Mouse (Mus musculus) gastrocnemius, postnatal 14 days (tissue): ENCODE results near the gene Ppp5c. TPM values are rescaled to one million over a fixed set of nuclear protein-coding genes. Genes with fewer than 3 reads are reported as not detected.

Experiments
- DNase-seq: peaks from one replicate; pipeline ENCODE4 v3.0.0; 2021; ENCODE audit warnings: mixed read lengths
- intact Hi-C: fragments of 180-260 bp; cut with DNase I; formaldehyde crosslinking; loops from one replicate; pipeline ENCODE4 v1.15.1; 2025; ENCODE audit warnings: low total_unique reads
- total RNA-seq, 2 experiments: library from RNA; stranded (reverse); gene quantifications; 2 replicates each; pipeline ENCODE4 v1.2.3; 2021

Ppp5c gene
- total RNA-seq, 2 experiments from 2014 or later = 56.3 to 67.8 TPM

DNA sequence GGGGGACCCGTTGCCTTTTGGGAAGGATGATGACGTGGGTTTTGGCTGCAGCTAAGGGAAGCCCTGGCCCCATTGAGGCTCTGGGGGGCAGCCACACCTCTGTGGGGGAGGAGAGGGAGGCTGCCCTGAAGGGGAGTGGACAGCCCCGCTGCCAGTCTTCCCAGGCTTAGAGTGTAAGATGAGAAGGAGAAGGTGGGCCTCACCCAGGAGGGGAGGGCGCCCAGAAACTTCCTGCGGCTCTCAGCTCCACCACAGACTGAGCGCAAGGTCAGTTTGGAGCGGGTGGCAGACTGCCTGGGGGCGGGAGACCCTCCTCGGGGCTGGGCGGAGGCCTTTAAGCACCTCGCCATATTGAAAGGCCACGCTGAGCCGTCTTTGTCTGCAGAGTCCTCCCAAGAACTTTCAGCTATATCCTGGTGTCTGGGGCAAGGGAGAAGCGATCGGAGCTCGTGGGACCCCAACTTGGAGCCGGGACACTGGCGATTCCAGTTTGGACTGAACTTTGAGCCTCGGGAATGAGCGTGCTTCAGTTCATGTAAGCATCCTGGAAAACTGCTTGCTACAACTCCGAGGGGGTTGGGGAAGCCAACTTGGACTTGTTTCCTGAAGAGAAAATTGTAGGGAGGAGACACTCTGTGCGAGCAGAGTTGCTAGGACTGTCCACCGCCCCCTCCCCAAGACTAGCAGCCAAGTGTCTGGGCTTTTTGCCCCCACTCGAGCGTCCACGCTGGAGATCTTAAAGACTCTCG lies 33.9 kb downstream of the Ppp5c start:
- DNase-seq = peak; percentile 89
- intact Hi-C loops = no loop called here

DNA sequence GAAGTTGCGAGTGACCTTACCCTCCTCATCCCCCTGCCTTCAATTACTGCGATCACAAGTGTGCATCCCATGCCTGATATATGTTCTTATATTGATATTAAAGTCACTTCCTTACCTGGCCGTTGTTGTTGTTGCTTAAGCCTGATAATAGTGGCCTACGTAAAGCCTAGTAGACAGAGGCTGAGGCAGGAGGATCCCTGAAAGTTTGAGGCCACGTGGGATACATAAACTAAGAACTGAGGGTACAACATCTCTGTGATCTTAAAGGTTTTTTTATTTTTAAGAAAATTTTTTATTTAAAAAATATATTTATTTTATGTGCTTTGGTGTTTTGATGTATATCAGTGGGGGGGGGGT lies 35.3 kb downstream of the Ppp5c start, which contains the start of gene Ccdc8:
Gene Ccdc8, plus strand, starts transcription at position 258 of the 357 bp plus-strand sequence.
- DNase-seq = no peak
- intact Hi-C loops = no loop called here

DNA sequence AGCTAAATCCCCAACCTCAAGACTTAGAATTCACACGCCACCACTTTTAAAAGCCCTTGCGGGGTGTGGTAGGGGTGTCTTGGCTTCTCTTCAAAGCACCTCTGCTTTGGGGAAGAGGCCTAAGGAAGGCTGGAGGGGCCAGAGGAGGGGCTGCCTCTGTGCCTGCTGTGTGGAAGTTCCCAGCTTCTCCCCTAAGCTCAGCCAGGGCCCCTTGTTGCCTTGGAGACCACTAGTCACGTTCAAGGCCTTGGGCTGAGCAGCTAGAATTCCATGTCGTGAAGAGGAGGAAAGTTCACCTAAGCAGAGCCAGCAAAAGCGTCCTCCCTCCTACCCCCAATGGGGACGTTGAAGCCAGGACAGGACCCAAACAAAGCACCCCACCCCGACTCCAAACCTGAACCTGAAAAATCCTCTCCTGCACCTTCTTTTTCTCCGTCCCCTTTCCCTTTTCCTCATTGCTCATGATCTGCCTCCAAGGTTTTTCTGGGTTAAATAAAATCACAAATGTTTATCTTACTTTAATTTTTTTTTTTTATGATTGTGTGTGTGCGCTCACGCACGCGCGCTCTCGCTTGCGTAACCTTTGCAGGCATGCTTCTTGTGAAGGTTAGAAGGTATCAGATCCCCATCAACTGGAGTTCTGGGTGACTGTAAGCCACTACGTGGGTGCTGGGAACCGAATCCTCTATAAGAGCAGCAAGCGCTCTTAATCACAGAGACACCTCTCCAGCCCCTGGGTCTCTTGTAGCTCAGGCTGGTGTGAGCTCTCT lies 35.9 kb downstream of the Ppp5c start:
- intact Hi-C loops = no loop called here
- DNase-seq = no peak

DNA sequence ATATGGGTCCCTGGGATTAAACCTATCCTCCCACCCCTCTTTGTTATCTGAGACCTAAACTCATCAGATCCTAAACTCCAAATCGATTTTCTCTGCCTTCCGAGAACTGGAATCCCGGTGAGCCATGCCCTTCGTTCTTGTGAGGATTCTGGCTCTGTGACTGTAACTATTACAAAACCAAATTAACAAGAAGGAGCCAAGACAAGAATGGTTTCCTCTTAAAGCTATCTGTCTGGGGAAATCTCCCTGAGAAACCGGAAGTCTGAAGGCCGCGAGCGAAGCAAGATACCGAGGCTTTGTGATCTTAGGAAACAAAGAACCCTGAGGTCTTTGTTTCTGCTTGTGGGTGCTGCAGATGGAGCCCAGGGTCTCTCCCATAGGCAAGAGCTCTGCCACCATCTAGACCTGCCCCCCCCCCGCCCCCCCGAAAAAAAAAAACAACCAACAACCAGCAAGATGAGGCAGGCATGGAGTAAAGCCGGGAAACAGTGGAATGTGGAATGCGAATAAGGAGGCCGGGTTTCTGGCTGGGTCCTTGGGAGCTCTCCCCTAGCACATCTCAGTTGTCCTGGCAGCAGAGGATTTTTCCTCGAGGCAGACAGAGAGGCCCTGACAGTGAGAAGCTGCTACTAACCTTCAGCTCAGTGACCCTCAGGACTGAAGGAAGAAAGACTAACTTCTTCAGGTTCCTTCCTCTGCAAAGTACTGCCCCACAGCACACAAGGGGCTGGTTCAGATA lies 37.5 kb downstream of the Ppp5c start:
- peak; percentile 32 for DNase-seq
- intact Hi-C loops = no loop called here

DNA sequence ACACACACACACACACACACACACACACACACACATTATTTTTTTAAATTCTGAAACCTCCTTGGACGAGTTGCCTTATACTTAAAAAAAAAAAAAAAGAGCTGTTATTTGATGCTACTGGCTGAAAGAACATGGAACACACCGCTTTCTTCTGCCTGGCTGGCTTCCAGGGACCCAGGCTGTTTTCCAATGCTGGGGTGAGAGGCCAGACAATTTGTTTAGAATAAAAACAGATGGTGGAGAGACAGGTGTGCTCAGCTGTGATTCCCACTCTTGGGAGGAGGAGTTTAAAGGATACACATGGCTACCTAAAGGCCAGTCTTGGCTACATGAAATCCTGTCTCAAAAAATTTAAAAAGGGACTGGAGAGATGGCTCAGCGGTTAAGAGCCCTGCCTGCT lies 39.3 kb downstream of the Ppp5c start:
- peak; percentile 54 for DNase-seq

DNA sequence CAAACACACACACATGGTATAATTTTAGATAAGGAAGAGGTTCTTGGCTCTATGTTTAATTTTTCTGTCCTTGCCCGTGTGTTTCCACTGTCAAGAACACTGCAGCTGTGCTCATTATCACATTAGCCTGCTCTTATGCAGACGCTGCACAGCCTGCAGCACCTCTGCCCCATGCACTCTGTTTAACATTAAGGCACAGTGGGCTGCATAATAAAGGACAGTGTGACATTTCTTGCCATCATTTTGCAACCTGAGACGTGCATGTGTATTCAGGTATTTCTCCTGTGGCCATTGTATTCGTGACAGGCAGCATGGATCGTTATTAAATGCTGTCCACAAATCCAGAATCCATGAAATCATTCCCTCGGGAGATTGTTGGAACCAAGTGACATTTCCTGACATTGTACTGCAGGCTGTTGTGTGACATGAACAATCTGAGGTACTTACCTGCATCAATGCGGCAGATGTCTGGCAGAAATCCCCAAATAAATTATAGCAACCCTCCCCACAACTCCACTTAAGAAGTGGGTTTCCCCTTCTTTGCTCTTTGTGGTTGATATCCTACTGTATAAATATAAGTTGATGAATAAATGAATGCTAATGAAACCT lies 40.1 kb downstream of the Ppp5c start:
- intact Hi-C loops = no loop called here
- DNase-seq = no peak

More for the DNA sequence above, 39.3 kb downstream of the Ppp5c start:
- intact Hi-C loops = no loop called here

- intact Hi-C loops = no loop called here
- DNase-seq = peak; percentile 33
These were observed 44.7 kb downstream of the Ppp5c start, which contains the start of gene Gm42372 for GRCm38 (mm10) chr7:16982859-16983568. TSS of gene Gm42372 (plus strand) at chr7:16983086.

DNA sequence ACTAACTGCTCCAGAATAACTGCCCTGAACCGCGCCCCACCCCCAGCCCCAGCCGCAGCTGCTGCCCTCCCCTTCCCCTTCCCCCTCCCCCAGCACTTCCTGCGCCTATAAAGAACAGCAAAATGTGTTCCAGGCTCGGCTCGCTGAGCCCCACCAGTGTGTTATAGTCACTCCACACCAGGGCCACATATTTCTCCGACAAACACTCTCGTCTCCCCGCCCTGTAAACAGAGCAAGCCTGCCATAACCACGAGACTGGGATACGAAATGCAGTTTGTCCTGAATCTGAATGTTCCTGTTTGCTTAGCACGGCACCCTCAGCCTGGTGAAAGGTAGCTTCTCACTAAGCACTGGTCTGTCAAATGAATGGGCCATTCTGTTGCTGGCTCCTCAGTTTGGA lies 47.4 kb downstream of the Ppp5c start:
- DNase-seq = peak; percentile 64
- intact Hi-C loops = no loop called here

- no peak for DNase-seq
- intact Hi-C loops = no loop called here
These were observed 49.1 kb downstream of the Ppp5c start for GRCm38 (mm10) chr7:16978593-16978992.

- no peak for DNase-seq
- intact Hi-C loops = no loop called here
These were observed 49.6 kb downstream of the Ppp5c start for GRCm38 (mm10) chr7:16978173-16978572.

DNA sequence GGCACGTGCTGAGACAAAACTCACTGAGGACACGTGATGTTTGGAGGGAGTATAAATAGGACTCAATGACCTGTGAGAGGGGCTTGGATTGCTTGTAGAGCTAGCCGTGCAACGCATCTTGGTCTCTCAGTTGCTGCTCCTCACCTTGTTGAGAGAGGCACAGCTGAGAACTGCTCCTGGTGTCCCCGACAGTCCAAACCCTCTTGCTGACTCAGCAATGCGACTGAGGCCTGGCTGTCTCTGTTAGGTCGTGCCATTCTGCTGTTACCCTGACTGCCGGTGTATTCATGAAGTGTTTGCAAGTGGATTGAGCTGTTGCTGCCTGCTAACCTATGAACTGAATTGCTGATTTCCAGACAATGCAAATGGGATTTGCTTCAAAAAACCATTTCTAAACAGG lies 51.4 kb downstream of the Ppp5c start:
- no peak for DNase-seq
- intact Hi-C loops = no loop called here

- intact Hi-C loops = no loop called here
- peak; percentile 59 for DNase-seq
These were observed 53.7 kb downstream of the Ppp5c start for GRCm38 (mm10) chr7:16974018-16974417.

DNA sequence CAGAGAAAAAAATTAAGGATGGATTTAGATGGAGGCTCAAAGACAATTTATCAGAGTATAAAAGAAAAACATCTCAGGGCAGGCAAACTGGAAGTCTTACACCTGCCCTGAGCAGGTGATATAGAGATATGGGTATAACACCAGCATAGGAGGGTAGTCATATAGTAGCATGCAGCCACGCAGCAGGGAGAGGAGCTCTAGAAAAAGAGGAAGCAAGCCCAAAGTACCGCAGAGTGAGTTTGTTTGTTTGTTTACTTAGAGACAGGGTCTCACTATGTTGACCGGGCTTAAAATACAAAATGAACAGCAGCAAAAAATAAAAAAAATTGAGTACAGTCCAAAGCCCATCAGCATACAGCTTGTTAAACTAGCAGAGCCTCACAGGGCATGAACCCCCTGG lies 56.6 kb downstream of the Ppp5c start:
- no peak for DNase-seq
- intact Hi-C loops = no loop called here

DNA sequence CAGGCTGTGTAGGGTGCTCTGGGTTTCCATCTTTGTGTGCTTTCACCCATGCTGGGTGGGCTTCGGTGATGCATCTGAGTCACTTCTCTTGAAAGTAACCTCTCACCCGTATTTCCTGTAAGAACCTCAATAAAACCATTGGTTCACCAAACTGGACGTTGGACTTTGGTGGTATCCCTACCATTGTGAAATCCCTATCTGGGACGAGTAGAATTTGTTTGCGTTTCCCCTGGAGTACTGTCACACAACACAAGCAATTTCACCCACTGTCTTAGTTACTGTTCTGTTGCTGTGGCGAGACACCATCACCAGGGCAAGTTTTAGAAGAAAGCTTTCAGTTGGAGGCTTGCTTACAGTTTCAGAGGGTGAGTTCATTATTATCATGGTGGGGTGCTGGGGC lies 59.3 kb downstream of the Ppp5c start:
- intact Hi-C loops = no loop called here
- DNase-seq = no peak

DNA sequence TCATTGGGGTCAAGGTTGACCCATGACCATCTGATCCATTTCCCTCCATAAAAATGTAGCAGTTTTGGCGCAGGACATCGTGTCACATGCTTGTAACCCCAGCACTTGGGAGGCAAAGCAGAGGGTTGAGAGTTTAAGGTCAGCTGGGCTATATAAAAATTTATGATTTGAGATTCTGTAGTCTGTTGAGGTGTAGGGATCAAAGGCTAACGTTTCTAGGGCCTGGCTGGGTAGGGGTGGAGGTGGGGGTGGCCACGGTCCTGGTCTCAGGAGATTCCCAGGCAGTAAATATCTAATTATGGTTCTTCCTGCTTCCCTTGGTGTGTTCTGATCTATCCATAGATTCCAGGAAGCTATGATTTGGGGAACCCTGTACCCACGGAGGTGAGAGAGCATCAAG lies 66.0 kb downstream of the Ppp5c start:
- no peak for DNase-seq
- intact Hi-C loops = no loop called here

DNA sequence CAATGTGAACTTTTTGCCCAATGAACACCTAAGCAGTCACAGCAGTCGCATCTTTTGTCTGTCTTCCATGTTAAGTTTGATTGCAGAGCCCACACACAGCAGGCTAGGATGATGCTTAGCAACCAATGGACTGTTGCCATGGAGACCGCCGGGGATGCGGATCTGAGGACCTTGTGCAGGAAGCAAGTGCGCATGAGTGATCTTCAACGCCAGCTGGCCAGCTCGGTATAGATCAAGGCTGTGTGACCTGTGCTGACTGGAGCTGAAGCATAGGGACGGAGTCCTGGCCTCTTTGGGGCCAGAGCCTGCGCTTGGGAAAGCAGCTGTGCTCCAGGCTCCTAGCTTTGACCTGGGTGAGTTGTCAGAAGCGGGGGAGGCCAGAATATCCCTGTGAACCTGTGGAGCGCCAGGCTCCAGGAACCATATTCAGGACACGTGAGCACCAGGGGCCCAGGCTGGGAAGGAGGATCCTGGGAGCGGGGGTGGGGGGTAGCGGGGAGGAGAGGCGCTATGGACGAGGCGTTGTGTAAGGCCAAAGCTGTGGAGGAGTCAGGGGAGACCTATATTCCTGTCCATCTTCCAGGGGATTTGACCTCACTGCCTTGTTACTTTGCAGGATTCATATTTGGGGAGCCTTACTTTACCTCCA lies 68.1 kb downstream of the Ppp5c start, which contains the start of gene Pnmal1:
Gene Pnmal1, plus strand, starts transcription at position 141 of the 649 bp plus-strand sequence.
- DNase-seq = no peak
- intact Hi-C loops = no loop called here

DNA sequence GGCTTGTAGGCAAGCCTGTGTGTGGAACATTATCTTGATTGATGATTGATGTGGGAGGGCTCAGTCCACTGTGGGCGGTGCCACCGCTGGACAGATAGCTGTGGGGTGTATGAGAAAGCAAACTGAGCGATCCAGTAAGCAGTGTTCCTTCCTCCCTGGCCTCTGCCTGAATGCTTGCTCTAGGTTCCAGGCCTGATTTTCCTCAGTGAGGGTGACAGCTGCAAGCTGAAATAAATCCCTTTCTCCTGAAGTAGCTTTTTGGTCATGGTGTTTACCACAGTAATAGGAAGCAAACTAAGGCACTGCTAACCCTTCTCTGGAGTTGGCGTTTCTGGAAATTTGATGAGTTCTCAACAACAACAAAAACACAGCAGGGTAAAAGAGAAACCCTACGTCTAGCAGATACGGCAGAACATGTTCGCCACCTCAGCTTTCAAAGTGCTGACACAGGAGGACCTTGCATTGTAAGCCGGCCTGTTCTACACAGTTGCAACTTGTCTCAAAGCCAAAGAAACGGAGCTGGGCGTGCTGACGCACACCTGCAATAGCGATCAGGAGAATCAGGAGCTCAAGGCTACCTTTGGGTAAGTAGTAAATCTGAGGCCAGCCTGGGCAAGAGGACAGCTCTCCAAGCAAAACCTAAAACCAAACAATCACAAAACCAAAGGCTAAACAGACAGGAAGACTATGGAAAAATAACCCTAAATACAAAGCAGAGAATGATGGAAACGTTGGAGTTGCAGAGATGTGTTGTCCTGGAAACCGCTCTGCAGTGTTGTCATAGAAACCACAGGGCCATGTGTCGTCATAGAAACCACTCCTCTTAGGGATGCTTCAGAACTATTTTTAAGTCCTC lies 71.1 kb downstream of the Ppp5c start:
- intact Hi-C loops = no loop called here
- no peak for DNase-seq

DNA sequence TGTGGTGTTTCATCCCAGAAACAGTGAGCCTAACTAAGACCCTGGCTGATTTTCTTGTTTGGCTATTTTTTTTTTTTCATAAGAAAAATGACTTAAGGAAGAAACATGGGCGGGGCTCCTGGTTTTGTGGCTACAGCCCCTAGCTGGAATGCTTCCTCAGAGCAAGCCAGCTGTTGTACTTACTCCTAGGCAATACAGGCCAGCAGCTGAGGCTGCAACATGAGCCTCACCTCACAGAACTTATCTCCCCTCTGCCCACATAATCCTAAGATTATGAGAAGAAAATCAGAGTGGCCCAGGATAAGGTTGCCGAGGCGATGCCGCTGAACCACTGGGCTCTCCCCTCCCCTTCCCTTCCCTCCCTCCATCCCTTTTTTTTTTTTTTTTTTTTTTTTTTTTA lies 72.0 kb downstream of the Ppp5c start:
- intact Hi-C loops = no loop called here
- no peak for DNase-seq
